Mouse (Mus musculus) heart, embryonic 16.5 days (tissue): Measurements from ENCODE around the gene Mc3r. TPM values are rescaled to one million over a fixed set of nuclear protein-coding genes. Genes with fewer than 3 reads are reported as not detected.

Experiments
- ATAC-seq: fragments of 200-750 bp; cut with Nextera tagmentation; replicated peaks from 2 replicates; pipeline ENCODE4 v1.8.0; 2017; ENCODE audit warnings: moderate number of reproducible peaks; ENCODE audit not compliant: insufficient read depth, low FRiP score; ENCODE audit errors: extremely low read depth
- H3K27ac ChIP-seq: fragments of 300-500 bp; sonication (generic); 2 replicates; pipeline ENCODE4 v1.5.1; 2014; ENCODE audit warnings: mild to moderate bottlenecking, low read length, control low read depth, moderate library complexity
- H3K27me3 ChIP-seq: fragments of 300-500 bp; sonication (generic); 2 replicates; pipeline ENCODE4 v1.6.1; 2014; ENCODE audit warnings: low read length, mixed read lengths; ENCODE audit not compliant: control insufficient read depth, insufficient read depth
- H3K36me3 ChIP-seq: fragments of 300-500 bp; sonication (generic); 2 replicates; pipeline ENCODE4 v1.6.1; 2014; ENCODE audit not compliant: control insufficient read depth, insufficient read depth
- H3K4me1 ChIP-seq: fragments of 300-500 bp; sonication (generic); 2 replicates; pipeline ENCODE4 v1.6.1; 2014; ENCODE audit warnings: low read length, mixed read lengths; ENCODE audit not compliant: control insufficient read depth, insufficient read depth
- H3K4me2 ChIP-seq: fragments of 300-500 bp; sonication (generic); 2 replicates; pipeline ENCODE4 v1.6.1; 2014; ENCODE audit warnings: low read depth, mild to moderate bottlenecking, control low read depth, low read length
- H3K4me3 ChIP-seq: fragments of 300-500 bp; sonication (generic); 2 replicates; pipeline ENCODE4 v1.5.1; 2014; ENCODE audit warnings: mild to moderate bottlenecking, control low read depth, low read length
- H3K9ac ChIP-seq: fragments of 300-500 bp; sonication (generic); 2 replicates; pipeline ENCODE4 v1.6.1; 2014; ENCODE audit warnings: low read length, control low read depth
- H3K9me3 ChIP-seq: fragments of 300-500 bp; sonication (generic); replicated peaks from 2 replicates; pipeline ENCODE4 v1.6.1; 2016; ENCODE audit warnings: low read length; ENCODE audit not compliant: control insufficient read depth
- WGBS: fragments of 180-500 bp; shearing (Covaris S2); extraction: QIAGEN DNeasy Blood & Tissue Kit; methylation state at CpG from one replicate; pipeline ENCODE4 v1.1.7; 2014; 5-methylcytosine and 5-hydroxymethylcytosine counted together
- polyA plus RNA-seq: library from polyadenylated mRNA; unstranded; fragments of >200 nt; fragmentation: Nextera tagmentation; extraction: Ambion mirVana; gene quantifications from 2 replicates; pipeline ENCODE4 v1.2.1, GENCODE M21; 2015

The Mc3r gene
- not detected in 2 replicates for polyA plus RNA-seq

GRCm38 (mm10) chr2:172248106-172248764, at the start of gene Mc3r:
Mc3r (plus strand) TSS chr2:172248492.
- Histone ChIP-seq H3K4me2 (no peak within 1 kb of the TSS), H3K9ac (no peak within 1 kb of the TSS), H3K27ac (no peak within 1 kb of the TSS), H3K27me3 (peaks cover 37% of the 10 kb centered on the region), H3K9me3 (no peaks in the 10 kb centered on the region), H3K36me3 (no peaks in the 10 kb centered on the region), H3K4me1 (no peaks in the 10 kb centered on the region), H3K4me3 (no peak within 1 kb of the TSS)
- WGBS: 12% methylated on average over 22 of the region's 22 CpGs
- ATAC-seq: no peak

GRCm38 (mm10) chr2:172201998-172202780, 46.1 kb upstream of the Mc3r start:
- Histone ChIP-seq H3K4me2 (no peak overlapping the region), H3K27me3 (no peaks in the 10 kb centered on the region), H3K36me3 (no peaks in the 10 kb centered on the region), H3K9me3 (no peaks in the 10 kb centered on the region), H3K9ac (no peak overlapping the region), H3K27ac (no peak overlapping the region), H3K4me1 (no peaks in the 10 kb centered on the region), H3K4me3 (no peak overlapping the region)
- no peak for ATAC-seq
- 77% methylated on average over 13 of the region's 13 CpGs for WGBS

GRCm38 (mm10) chr2:172207003-172207402, 41.3 kb upstream of the Mc3r start:
- no peaks in the 10 kb centered on the region for H3K4me1 ChIP-seq
- no peak overlapping the region for H3K27ac ChIP-seq
- ATAC-seq: no peak
- H3K4me2 ChIP-seq: no peak overlapping the region
- WGBS: 10% methylated on average over 11 of the region's 11 CpGs
- H3K4me3 ChIP-seq: no peak overlapping the region
- no peaks in the 10 kb centered on the region for H3K9me3 ChIP-seq
- H3K36me3 ChIP-seq: no peaks in the 10 kb centered on the region
- no peak overlapping the region for H3K9ac ChIP-seq
- H3K27me3 ChIP-seq: no peaks in the 10 kb centered on the region

GRCm38 (mm10) chr2:172213480-172213879, 34.8 kb upstream of the Mc3r start:
- Histone ChIP-seq H3K4me1 (no peaks in the 10 kb centered on the region), H3K36me3 (no peaks in the 10 kb centered on the region), H3K27ac (no peak overlapping the region), H3K4me3 (no peak overlapping the region), H3K9me3 (no peaks in the 10 kb centered on the region), H3K4me2 (no peak overlapping the region), H3K27me3 (no peaks in the 10 kb centered on the region), H3K9ac (no peak overlapping the region)
- 59% methylated on average over 8 of the region's 8 CpGs for WGBS
- ATAC-seq: no peak

- H3K4me3 ChIP-seq: no peak overlapping the region
- H3K9ac ChIP-seq: no peak overlapping the region
- WGBS: 83% methylated on average over 5 of the region's 5 CpGs
- H3K27ac ChIP-seq: no peak overlapping the region
- no peaks in the 10 kb centered on the region for H3K27me3 ChIP-seq
- ATAC-seq: no peak
- no peaks in the 10 kb centered on the region for H3K9me3 ChIP-seq
- H3K4me1 ChIP-seq: no peaks in the 10 kb centered on the region
- H3K36me3 ChIP-seq: no peaks in the 10 kb centered on the region
- no peak overlapping the region for H3K4me2 ChIP-seq
Measured at GRCm38 (mm10) chr2:172214336-172214735, 34.0 kb upstream of the Mc3r start.

- H3K27ac ChIP-seq: no peak overlapping the region
- H3K9me3 ChIP-seq: no peaks in the 10 kb centered on the region
- H3K36me3 ChIP-seq: no peaks in the 10 kb centered on the region
- no peak overlapping the region for H3K4me2 ChIP-seq
- ATAC-seq: no peak
- no peaks in the 10 kb centered on the region for H3K27me3 ChIP-seq
- no peaks in the 10 kb centered on the region for H3K4me1 ChIP-seq
- H3K9ac ChIP-seq: no peak overlapping the region
- H3K4me3 ChIP-seq: no peak overlapping the region
- 34% methylated on average over 11 of the region's 11 CpGs for WGBS
Measured at GRCm38 (mm10) chr2:172215508-172216162, 32.7 kb upstream of the Mc3r start.

- no peaks in the 10 kb centered on the region for H3K36me3 ChIP-seq
- H3K4me2 ChIP-seq: no peak overlapping the region
- 60% methylated on average over 17 of the region's 17 CpGs for WGBS
- H3K27ac ChIP-seq: no peak overlapping the region
- no peak for ATAC-seq
- no peak overlapping the region for H3K9ac ChIP-seq
- no peaks in the 10 kb centered on the region for H3K27me3 ChIP-seq
- no peaks in the 10 kb centered on the region for H3K9me3 ChIP-seq
- H3K4me1 ChIP-seq: no peaks in the 10 kb centered on the region
- H3K4me3 ChIP-seq: no peak overlapping the region
Measured at GRCm38 (mm10) chr2:172216163-172216915, 32.0 kb upstream of the Mc3r start.

GRCm38 (mm10) chr2:172217886-172218285, 30.4 kb upstream of the Mc3r start:
- Histone ChIP-seq H3K4me3 (no peak overlapping the region), H3K36me3 (no peaks in the 10 kb centered on the region), H3K4me1 (no peaks in the 10 kb centered on the region), H3K9me3 (no peaks in the 10 kb centered on the region), H3K27ac (no peak overlapping the region), H3K27me3 (peaks cover 7% of the 10 kb centered on the region), H3K4me2 (no peak overlapping the region), H3K9ac (no peak overlapping the region)
- no peak for ATAC-seq
- 53% methylated on average over 8 of the region's 8 CpGs for WGBS
